Mouse (Mus musculus) liver, embryonic 14.5 days (tissue): ENCODE measurements around the gene Afdn. TPM values are rescaled to one million over a fixed set of nuclear protein-coding genes. Genes with fewer than 3 reads are reported as not detected.

Experiments used
- ATAC-seq: fragments of 200-750 bp; cut with Nextera tagmentation; 2 replicates; pipeline ENCODE4 v1.8.0; 2017; ENCODE audit warnings: moderate number of reproducible peaks, mild to moderate bottlenecking, moderate library complexity; ENCODE audit not compliant: insufficient read depth
- DNase-seq, 3 experiments: peaks; one replicate each; pipeline ENCODE4 v3.0.0-alpha.2; 2012 to 2013; ENCODE audit warnings: low read depth in 3 of 3, low spot score in 3 of 3
- H3K27ac ChIP-seq: fragments of 300-500 bp; sonication (generic); 2 replicates; pipeline ENCODE4 v1.5.1; 2014; ENCODE audit warnings: moderate library complexity, mild to moderate bottlenecking, control low read depth, inconsistent platforms
- H3K27me3 ChIP-seq: fragments of 300-500 bp; sonication (generic); 2 replicates; pipeline ENCODE4 v1.6.1; 2014; ENCODE audit warnings: mild to moderate bottlenecking, low read length, moderate library complexity; ENCODE audit not compliant: control insufficient read depth, insufficient read depth
- H3K36me3 ChIP-seq: fragments of 300-500 bp; sonication (generic); replicated peaks from 2 replicates; pipeline ENCODE4 v1.6.1; 2014; ENCODE audit warnings: low read depth; ENCODE audit not compliant: control insufficient read depth, insufficient read depth
- H3K4me1 ChIP-seq, 2 experiments: fragments of 200-500 bp in 1 of 2; fragments of 300-500 bp in 1 of 2; sonication (generic) in 1 of 2; replicated peaks; 2 replicates each; pipeline ENCODE4 v1.6.1; 2012 to 2014; ENCODE audit warnings: antibody characterized with exemption in 1 of 2, inconsistent platforms in 1 of 2, low read length in 1 of 2; ENCODE audit not compliant: control insufficient read depth in 2 of 2, insufficient read depth in 2 of 2
- H3K4me2 ChIP-seq: fragments of 300-500 bp; sonication (generic); 2 replicates; pipeline ENCODE4 v1.6.1; 2014; ENCODE audit warnings: low read depth, mild to moderate bottlenecking, control low read depth, moderate library complexity
- H3K4me3 ChIP-seq, 2 experiments: fragments of 200-500 bp in 1 of 2; fragments of 300-500 bp in 1 of 2; sonication (generic) in 1 of 2; 2 replicates each; pipeline ENCODE4 v1.5.1; 2012 to 2014; ENCODE audit warnings: low read depth in 2 of 2, low read length in 2 of 2, mild to moderate bottlenecking in 2 of 2, control low read depth in 1 of 2, inconsistent platforms in 1 of 2, moderate library complexity in 1 of 2; ENCODE audit not compliant: insufficient read depth in 1 of 2
- H3K9ac ChIP-seq: fragments of 300-500 bp; sonication (generic); replicated peaks from 2 replicates; pipeline ENCODE4 v1.6.1; 2014; ENCODE audit warnings: mild to moderate bottlenecking, control low read depth, moderate library complexity
- H3K9me3 ChIP-seq: fragments of 300-500 bp; sonication (generic); 2 replicates; pipeline ENCODE4 v1.6.1; 2016; ENCODE audit warnings: low read length, mixed read lengths; ENCODE audit not compliant: control insufficient read depth
- CTCF ChIP-seq: IDR thresholded peaks from 2 replicates; pipeline ENCODE4 v1.5.1; 2016; ENCODE audit warnings: antibody characterized with exemption, low read depth, control low read depth
- EP300 ChIP-seq: IDR thresholded peaks from 2 replicates; pipeline ENCODE4 v1.6.1; 2016; ENCODE audit warnings: antibody characterized with exemption, low read depth
- WGBS: fragments of 180-500 bp; shearing (Covaris S2); extraction: QIAGEN DNeasy Blood & Tissue Kit; methylation state at CpG from one replicate; pipeline ENCODE4 v1.1.7; 2014; ENCODE audit not compliant: insufficient replicate concordance; 5-methylcytosine and 5-hydroxymethylcytosine counted together
- polyA plus RNA-seq, 2 experiments: library from polyadenylated mRNA; depleted of rRNA in 1 of 2; stranded (reverse) in 1 of 2; unstranded in 1 of 2; fragments of >200 nt; fragmentation: Nextera tagmentation in 1 of 2; extraction: Ambion mirVana in 1 of 2; gene quantifications; 2 replicates each; pipeline versions ENCODE4 v1.2.1 to v1.2.3; 2012 to 2014

Afdn gene
- polyA plus RNA-seq, 2 experiments, result 6.4 to 7.1 TPM

DNA sequence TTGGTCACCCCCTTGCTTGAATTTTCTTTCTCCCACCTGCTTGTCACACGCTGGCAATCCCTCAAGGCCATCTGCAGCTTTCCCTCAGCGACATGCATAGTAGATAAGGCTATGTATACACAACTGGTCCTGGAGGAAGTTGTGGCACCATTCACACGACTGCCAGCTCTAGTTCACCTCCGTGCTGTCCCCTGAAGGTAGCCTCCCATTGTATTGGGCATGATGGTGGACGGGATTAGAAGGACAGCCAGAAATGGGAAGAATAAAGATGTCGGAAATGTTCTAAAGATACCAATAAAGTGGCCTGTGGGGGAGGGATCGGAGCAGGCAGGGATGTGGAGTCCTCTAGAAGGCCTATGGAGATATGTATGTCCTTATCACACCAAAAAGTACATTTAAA is 18.7 kb upstream of the Afdn start:
- no peak overlapping the region for H3K4me2 ChIP-seq
- H3K9me3 ChIP-seq, result no peaks in the 10 kb centered on the region
- TF ChIP-seq CTCF (no peak), EP300 (no peak)
- 17% methylated on average over 7 of the region's 7 CpGs for WGBS
- no peak overlapping the region for H3K27ac ChIP-seq
- no peak overlapping the region for H3K9ac ChIP-seq
- DNase-seq, result no peak
- no peak for ATAC-seq
- peaks cover 0 to 26% of the 10 kb centered on the region in 2 experiments; a peak in 2 of 4 replicates for H3K4me1 ChIP-seq
- no peak overlapping the region for H3K4me3 ChIP-seq
- H3K36me3 ChIP-seq, result no peaks in the 10 kb centered on the region
- no peaks in the 10 kb centered on the region for H3K27me3 ChIP-seq

- Histone ChIP-seq H3K27ac (no peak overlapping the region), H3K9me3 (no peaks in the 10 kb centered on the region), H3K4me3 (no peak overlapping the region), H3K4me1 (peaks cover 0 to 26% of the 10 kb centered on the region in 2 experiments; a peak in 2 of 4 replicates), H3K9ac (no peak overlapping the region), H3K27me3 (no peaks in the 10 kb centered on the region), H3K4me2 (no peak overlapping the region), H3K36me3 (no peaks in the 10 kb centered on the region)
- TF ChIP-seq CTCF, result no peak
- no peak for DNase-seq
- 34% methylated on average over 2 of the region's 2 CpGs for WGBS
- no peak for ATAC-seq
These were observed 18.0 kb upstream of the Afdn start for GRCm38 (mm10) chr17:13742334-13742733.

DNA sequence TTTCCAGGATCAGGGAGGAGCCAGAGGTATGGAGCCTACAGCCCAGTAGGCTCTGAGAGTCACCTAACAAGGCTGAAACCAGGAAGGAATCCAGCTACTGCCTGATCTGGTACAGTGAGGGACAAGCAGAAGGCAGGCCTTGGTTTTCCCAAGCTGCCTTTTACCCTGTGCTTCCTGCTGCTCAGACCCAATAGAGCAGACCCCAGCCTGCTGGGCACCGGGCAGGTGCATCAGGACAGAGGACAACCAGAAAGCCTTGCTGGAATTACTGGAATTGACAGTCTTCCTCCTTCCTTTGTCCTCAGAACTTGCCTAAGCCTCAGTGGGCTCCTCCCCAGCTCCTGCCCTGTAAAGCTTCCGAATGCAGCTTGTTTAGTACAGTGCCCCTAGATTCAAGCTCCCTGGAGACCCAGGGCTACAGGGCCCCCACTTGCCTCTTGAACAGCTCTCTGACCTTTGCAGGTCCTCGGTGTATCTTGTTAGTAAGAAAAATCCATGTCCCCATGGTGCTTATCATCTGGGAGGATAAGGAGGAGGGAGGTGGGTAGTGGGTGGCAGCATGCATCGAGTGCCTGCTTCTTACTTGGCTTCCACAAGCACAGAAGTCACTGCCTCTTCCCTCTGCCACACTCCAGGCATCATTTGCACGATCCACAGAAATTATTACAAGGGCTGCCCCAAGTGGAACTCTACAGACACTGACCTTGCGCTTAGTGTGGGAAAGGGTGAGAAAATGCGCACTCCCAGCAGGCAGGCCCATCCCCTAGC is 17.2 kb upstream of the Afdn start:
- DNase-seq (no peak), ATAC-seq (no peak)
- no peaks in the 10 kb centered on the region for H3K9me3 ChIP-seq
- no peak overlapping the region for H3K27ac ChIP-seq
- no peak overlapping the region for H3K4me3 ChIP-seq
- H3K4me2 ChIP-seq, result no peak overlapping the region
- WGBS, result 33% methylated on average over 7 of the region's 7 CpGs
- no peak for TF ChIP-seq CTCF
- TF ChIP-seq EP300, result no peak
- H3K36me3 ChIP-seq, result no peaks in the 10 kb centered on the region
- H3K27me3 ChIP-seq, result no peaks in the 10 kb centered on the region
- H3K9ac ChIP-seq, result no peak overlapping the region
- H3K4me1 ChIP-seq, result peaks cover 0 to 26% of the 10 kb centered on the region in 2 experiments; a peak in 2 of 4 replicates

DNA sequence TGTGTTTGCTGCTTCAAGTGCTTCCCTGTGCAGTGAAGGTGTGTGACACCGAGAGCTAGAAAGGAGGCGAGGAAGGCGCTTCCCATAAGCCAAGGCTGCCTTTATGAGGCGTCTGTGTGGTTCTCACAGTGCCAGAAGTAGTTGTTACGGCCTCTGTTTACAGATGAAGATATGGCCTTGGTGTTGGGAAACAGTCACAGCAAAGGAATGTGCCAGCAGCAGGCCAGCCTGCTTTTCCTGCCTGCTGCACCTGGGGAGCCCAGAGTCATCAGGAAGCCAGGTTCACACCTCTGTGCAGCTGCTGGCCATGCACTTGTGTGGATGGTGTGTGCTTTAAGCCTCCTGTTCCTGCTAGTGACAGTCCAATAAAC is 16.6 kb upstream of the Afdn start:
- peaks cover 0 to 26% of the 10 kb centered on the region in 2 experiments; a peak in 2 of 4 replicates for H3K4me1 ChIP-seq
- H3K36me3 ChIP-seq, result no peaks in the 10 kb centered on the region
- TF ChIP-seq EP300, result no peak
- TF ChIP-seq CTCF, result no peak
- no peaks in the 10 kb centered on the region for H3K27me3 ChIP-seq
- ATAC-seq, result no peak
- H3K4me3 ChIP-seq, result no peak overlapping the region
- H3K9ac ChIP-seq, result no peak overlapping the region
- DNase-seq, result no peak
- H3K27ac ChIP-seq, result no peak overlapping the region
- no peaks in the 10 kb centered on the region for H3K9me3 ChIP-seq
- 23% methylated on average over 5 of the region's 5 CpGs for WGBS
- no peak overlapping the region for H3K4me2 ChIP-seq

DNA sequence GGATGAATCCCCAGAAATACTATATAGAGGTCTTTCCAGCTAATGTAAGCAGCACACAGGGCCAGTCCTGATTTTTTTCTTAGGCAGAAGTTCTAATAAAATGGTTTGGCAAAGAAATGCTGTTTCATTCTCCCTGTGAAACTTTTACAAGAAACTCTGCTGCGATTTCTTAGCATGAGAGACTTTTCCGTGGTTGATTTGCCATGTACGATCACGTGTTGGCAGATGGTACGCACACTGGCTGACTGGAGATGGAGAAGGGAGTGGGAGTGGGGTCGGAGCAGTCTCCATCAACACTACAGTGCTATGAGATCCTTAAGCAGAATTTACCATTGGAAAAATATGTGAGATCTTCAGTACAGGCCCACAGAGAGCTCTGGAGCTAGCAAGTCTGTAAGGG is 16.1 kb upstream of the Afdn start:
- 64% methylated on average over 6 of the region's 6 CpGs for WGBS
- no peak overlapping the region for H3K4me3 ChIP-seq
- H3K4me2 ChIP-seq, result no peak overlapping the region
- no peak for DNase-seq
- no peaks in the 10 kb centered on the region for H3K36me3 ChIP-seq
- TF ChIP-seq EP300, result no peak
- no peak for TF ChIP-seq CTCF
- H3K27me3 ChIP-seq, result no peaks in the 10 kb centered on the region
- peaks cover 0 to 26% of the 10 kb centered on the region in 2 experiments; a peak in 2 of 4 replicates for H3K4me1 ChIP-seq
- H3K27ac ChIP-seq, result no peak overlapping the region
- no peak for ATAC-seq
- H3K9me3 ChIP-seq, result no peaks in the 10 kb centered on the region
- no peak overlapping the region for H3K9ac ChIP-seq
